Mouse (Mus musculus) limb, embryonic 11.5 days (tissue): ENCODE measurements around the gene Tut7. TPM values are rescaled to one million over a fixed set of nuclear protein-coding genes. Genes with fewer than 3 reads are reported as not detected.
"Not testable (repeated sequence)": the region's sequence is repeated elsewhere in the genome, so short reads cannot be mapped to it uniquely, and the experiment has no call there.

Experiments
- ATAC-seq: fragments of 200-750 bp; cut with Nextera tagmentation; 2 replicates; pipeline ENCODE4 v1.8.0; 2017; ENCODE audit warnings: low read depth; ENCODE audit not compliant: insufficient number of reproducible peaks, low FRiP score, low TSS enrichment
- DNase-seq: peaks from one replicate; pipeline ENCODE4 v3.0.0-alpha.2; 2015; ENCODE audit warnings: low spot score
- H3K27ac ChIP-seq: fragments of 300-500 bp; sonication (generic); replicated peaks from 2 replicates; pipeline ENCODE4 v1.5.1; 2014; ENCODE audit warnings: low read depth, mild to moderate bottlenecking, low read length
- H3K27me3 ChIP-seq: fragments of 300-500 bp; sonication (generic); 2 replicates; pipeline ENCODE4 v1.6.1; 2014; ENCODE audit warnings: mild to moderate bottlenecking, low read length, mixed read lengths; ENCODE audit not compliant: control insufficient read depth, insufficient read depth
- H3K36me3 ChIP-seq: fragments of 300-500 bp; sonication (generic); 2 replicates; pipeline ENCODE4 v1.6.1; 2014; ENCODE audit warnings: mild to moderate bottlenecking, low read length, moderate library complexity, mixed read lengths; ENCODE audit not compliant: control insufficient read depth, insufficient read depth
- H3K4me1 ChIP-seq: fragments of 300-500 bp; sonication (generic); 2 replicates; pipeline ENCODE4 v1.6.1; 2014; ENCODE audit warnings: low read length, mixed read lengths; ENCODE audit not compliant: control insufficient read depth, insufficient read depth
- H3K4me2 ChIP-seq: fragments of 300-500 bp; sonication (generic); 2 replicates; pipeline ENCODE4 v1.6.1; 2014; ENCODE audit warnings: low read depth, mild to moderate bottlenecking, moderate library complexity; ENCODE audit not compliant: severe bottlenecking
- H3K4me3 ChIP-seq: fragments of 300-500 bp; sonication (generic); 2 replicates; pipeline ENCODE4 v1.5.1; 2014; ENCODE audit warnings: low read depth, low read length
- H3K9ac ChIP-seq: fragments of 300-500 bp; sonication (generic); 2 replicates; pipeline ENCODE4 v1.6.1; 2014; ENCODE audit warnings: mild to moderate bottlenecking, low read length
- H3K9me3 ChIP-seq: fragments of 300-500 bp; sonication (generic); 2 replicates; pipeline ENCODE4 v1.6.1; 2016; ENCODE audit warnings: low read length; ENCODE audit not compliant: control insufficient read depth
- WGBS: fragments of 180-500 bp; shearing (Covaris S2); extraction: QIAGEN DNeasy Blood & Tissue Kit; methylation state at CpG from one replicate; pipeline ENCODE4 v1.1.7; 2014; 5-methylcytosine and 5-hydroxymethylcytosine counted together
- polyA plus RNA-seq: library from polyadenylated mRNA; unstranded; fragments of >200 nt; fragmentation: Nextera tagmentation; extraction: Ambion mirVana; gene quantifications from 2 replicates; pipeline ENCODE4 v1.2.1, GENCODE M21; 2014

The Tut7 gene
- polyA plus RNA-seq, 1 experiment from 2014 or later: 44.4 TPM

GRCm38 (mm10) chr13:59726139-59726867 lies 96.6 kb downstream of the Tut7 start:
- Histone ChIP-seq H3K27me3 (no peaks in the 10 kb centered on the region), H3K4me1 (no peaks in the 10 kb centered on the region), H3K36me3 (no peaks in the 10 kb centered on the region), H3K4me2 (peak overlapping the region; percentile 35; the same call in 1 of the 2 replicates), H3K4me3 (0 out of 2 replicates have a peak overlapping the region, but pooled peaks have one; percentile 3), H3K9me3 (no peaks in the 10 kb centered on the region), H3K9ac (peak overlapping the region; percentile 57), H3K27ac (no peak overlapping the region)
- WGBS: 27% methylated on average over 29 of the region's 29 CpGs
- DNase-seq (no peak), ATAC-seq (no peak)

- not testable (repeated sequence) for H3K27me3 ChIP-seq, H3K4me3 ChIP-seq, H3K9ac ChIP-seq, H3K4me2 ChIP-seq, H3K27ac ChIP-seq, ATAC-seq, H3K9me3 ChIP-seq, H3K4me1 ChIP-seq, H3K36me3 ChIP-seq, DNase-seq
- 86% methylated on average over 1 of the region's 1 CpGs for WGBS
Observed at GRCm38 (mm10) chr13:59722089-59722488, 100.9 kb downstream of the Tut7 start.

Other genes with a start within 250 kb of the Tut7 start
- 10.6 and 11.6 TPM in 2 replicates for gene Agtpbp1, start 237.9 kb downstream of the Tut7 start, polyA plus RNA-seq
- gene Naa35, start 237.9 kb downstream of the Tut7 start, polyA plus RNA-seq: 97.2 and 102 TPM in 2 replicates
- gene Golm1, start 147.3 kb downstream of the Tut7 start, polyA plus RNA-seq: 67.2 and 71.1 TPM in 2 replicates
- not detected in 2 replicates for gene 4921517D22Rik, start 129.0 kb downstream of the Tut7 start, polyA plus RNA-seq
- gene Spata31d1a, start 112.8 kb downstream of the Tut7 start, polyA plus RNA-seq: 0.03 TPM in 1 of 2 replicates, not detected in the other
- gene Spata31d1b, start 110.9 kb downstream of the Tut7 start, polyA plus RNA-seq: not detected in 2 replicates
- not detected in 2 replicates for gene Spata31d1d, start 91.4 kb downstream of the Tut7 start, polyA plus RNA-seq
- gene 1700014D04Rik, start 76.4 kb downstream of the Tut7 start, polyA plus RNA-seq: 0.58 TPM in 1 of 2 replicates, not detected in the other
- gene Isca1, start 53.3 kb downstream of the Tut7 start, polyA plus RNA-seq: 103 and 108 TPM in 2 replicates
- not detected in 2 replicates for gene Gm49354, start 40.9 kb downstream of the Tut7 start, polyA plus RNA-seq